Comparison of ENCODE assay signal across 38 mouse cellular contexts in the genomic region with DNA sequence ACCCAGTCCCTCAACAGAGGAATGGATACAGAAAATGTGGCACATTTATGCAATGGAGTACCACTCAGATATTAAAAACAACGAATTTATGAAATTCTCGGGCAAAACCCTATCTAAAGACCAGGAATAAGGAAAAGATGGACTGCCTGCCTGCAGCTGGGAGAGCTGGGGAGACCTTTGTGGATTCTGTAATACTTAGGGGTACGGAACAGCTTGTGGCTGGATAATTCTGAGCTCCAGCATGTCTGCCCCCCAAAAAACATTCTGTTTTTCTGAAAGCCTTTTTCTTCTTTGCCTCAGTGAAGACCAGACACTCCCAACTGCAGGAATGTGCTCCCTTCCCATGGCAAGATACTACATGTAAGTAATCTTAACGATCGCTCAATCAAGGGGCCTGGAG. TPM values are rescaled to one million over a fixed set of nuclear protein-coding genes. Genes with fewer than 3 reads are reported as not detected.
"Had no signal": no experiment of that assay in that cellular context is flagged by ENCODE, and none has a peak within 500 bp of the region (broad histone marks: within the 10 kb centered on the region; RNA-seq: fewer than 3 reads in every experiment).

A gene (plus strand): TSS at position 301 of the 400 bp plus-strand sequence.

- H3K9me3 ChIP-seq: embryonic facial prominence, embryonic 12.5 days; embryonic facial prominence, embryonic 13.5 days; forebrain, embryonic 10.5 days; forebrain, embryonic 12.5 days; forebrain, embryonic 13.5 days; forebrain, embryonic 15.5 days had no signal

- ATAC-seq: forebrain, embryonic 13.5 days; forebrain, embryonic 14.5 days; forebrain, embryonic 15.5 days; forebrain, embryonic 16.5 days; forebrain, postnatal 0 days had no signal

- H3K36me3 ChIP-seq: embryonic facial prominence, embryonic 12.5 days; embryonic facial prominence, embryonic 13.5 days; forebrain, embryonic 10.5 days; forebrain, embryonic 12.5 days; forebrain, embryonic 15.5 days had no signal

- H3K4me1 ChIP-seq: embryonic facial prominence, embryonic 12.5 days; embryonic facial prominence, embryonic 13.5 days; forebrain, embryonic 10.5 days; forebrain, embryonic 12.5 days; forebrain, embryonic 13.5 days; forebrain, embryonic 15.5 days had no signal

- H3K4me3 ChIP-seq: embryonic facial prominence, embryonic 12.5 days; embryonic facial prominence, embryonic 13.5 days; erythroblast, embryonic 14.5 days; forebrain, embryonic 10.5 days; forebrain, embryonic 12.5 days; forebrain, embryonic 13.5 days; forebrain, embryonic 15.5 days; gastrocnemius, adult 2 months; heart, adult 2 months had no signal

- H3K27ac ChIP-seq: embryonic facial prominence, embryonic 12.5 days; embryonic facial prominence, embryonic 13.5 days; forebrain, embryonic 10.5 days; forebrain, embryonic 12.5 days; forebrain, embryonic 13.5 days; forebrain, embryonic 15.5 days; gastrocnemius, adult 2 months; heart, adult 2 months had no signal

- H3K9ac ChIP-seq: embryonic facial prominence, embryonic 12.5 days; embryonic facial prominence, embryonic 13.5 days; forebrain, embryonic 12.5 days; forebrain, embryonic 13.5 days; forebrain, embryonic 15.5 days; forebrain, postnatal 0 days had no signal

- DNase-seq: cerebellum, adult 2 months; cerebellum, adult 8-10 months; cerebellum, adult 9-10 months; cerebellum, adult 9-11 months; cerebellum, postnatal 10 days; cerebellum, postnatal 14 days; cerebellum, postnatal 25 days; cerebellum, postnatal 36 days; embryo, embryonic 11 days; forebrain, postnatal 0 days; gastrocnemius, adult 2 months; gastrocnemius, postnatal 10 days; gastrocnemius, postnatal 14 days; gastrocnemius, postnatal 25 days; gastrocnemius, postnatal 36 days; heart, adult 11 months; heart, adult 18-20 months; heart, adult 2 months had no signal

- H3K27me3 ChIP-seq: embryonic facial prominence, embryonic 12.5 days; embryonic facial prominence, embryonic 13.5 days; forebrain, embryonic 13.5 days; forebrain, embryonic 15.5 days had no signal

- H3K4me2 ChIP-seq: embryonic facial prominence, embryonic 12.5 days; embryonic facial prominence, embryonic 13.5 days; forebrain, embryonic 12.5 days; forebrain, embryonic 13.5 days; forebrain, embryonic 15.5 days had no signal

RNA-seq across cellular contexts. Expression of the gene that starts here (rescaled TPM):
- total RNA-seq: common myeloid progenitor, adult 5-6 weeks; forebrain, postnatal 0 days; gastrocnemius, adult 18-20 months; gastrocnemius, adult 2 months; gastrocnemius, adult 8-10 months; gastrocnemius, postnatal 10 days; gastrocnemius, postnatal 14 days; gastrocnemius, postnatal 25 days; gastrocnemius, postnatal 36 days; gastrocnemius, postnatal 4 days; granulocyte monocyte progenitor cell, adult 5-6 weeks; heart, adult 18-20 months; heart, adult 2 months; heart, adult 8-10 months had no signal
- polyA plus RNA-seq: cerebellum, adult 2 months; cortical plate, adult 2 months; embryonic facial prominence, embryonic 11.5 days; embryonic facial prominence, embryonic 12.5 days; embryonic facial prominence, embryonic 13.5 days; erythroblast, embryonic 14.5 days; forebrain, embryonic 10.5 days; forebrain, embryonic 11.5 days; forebrain, embryonic 12.5 days; forebrain, embryonic 13.5 days; forebrain, embryonic 14.5 days; forebrain, embryonic 15.5 days; forebrain, embryonic 16.5 days; forebrain, postnatal 0 days; frontal cortex, adult 2 months; gonadal fat pad, adult 2 months; heart, adult 2 months had no signal
